Mouse (Mus musculus): ENCODE data around the gene Gopc. TPM values are rescaled to one million over a fixed set of nuclear protein-coding genes. Genes with fewer than 3 reads are reported as not detected.
A peak's percentile ranks its signal among the peaks of the same experiment; 100 is the strongest.

Gopc gene
- polyA plus RNA-seq, 1 experiment, result 5.7 TPM

DNA sequence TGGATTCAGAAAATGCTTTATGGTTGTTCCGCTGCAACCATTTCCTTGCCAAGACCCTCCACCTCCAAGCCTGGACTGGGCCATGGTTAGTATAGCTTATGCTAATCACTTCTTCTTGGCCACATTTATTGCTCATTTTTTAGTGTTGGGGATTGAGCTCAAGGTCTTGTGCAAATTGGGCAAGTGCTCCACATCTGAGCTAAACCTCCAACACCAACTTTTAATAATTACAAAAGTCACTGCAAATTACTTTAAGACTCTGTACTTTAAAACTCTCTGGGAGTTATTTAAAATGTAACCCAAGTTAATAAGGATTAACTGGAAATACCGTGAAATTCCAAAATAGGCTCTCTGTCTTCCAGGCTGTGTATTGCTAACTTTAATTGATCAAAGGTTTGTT is 25.6 kb upstream of the Gopc start:
- peaks cover 9% of the 10 kb centered on the region for H3K4me1 ChIP-seq (ENCODE audit: control insufficient read depth, insufficient read depth, low read length)
- H3K36me3 ChIP-seq (ENCODE audit: control insufficient read depth, insufficient read depth, low read length), result no peaks in the 10 kb centered on the region
- no peak overlapping the region for H3K27ac ChIP-seq (ENCODE audit: control insufficient read depth, insufficient read depth, low read depth, low read length)
- H3K27me3 ChIP-seq (ENCODE audit: control insufficient read depth, insufficient read depth, low read length), result no peaks in the 10 kb centered on the region
- TF ChIP-seq POLR2A (IDR thresholded peaks at IDR 0.05; ENCODE audit: control insufficient read depth, low read depth, low read length), result no peak
- no peak for TF ChIP-seq CTCF (IDR thresholded peaks at IDR 0.05; ENCODE audit: control insufficient read depth, insufficient read depth, insufficient replicate concordance, low read depth, low read length)
- no peak overlapping the region for H3K4me3 ChIP-seq (ENCODE audit: control insufficient read depth, low read depth, low read length)

DNA sequence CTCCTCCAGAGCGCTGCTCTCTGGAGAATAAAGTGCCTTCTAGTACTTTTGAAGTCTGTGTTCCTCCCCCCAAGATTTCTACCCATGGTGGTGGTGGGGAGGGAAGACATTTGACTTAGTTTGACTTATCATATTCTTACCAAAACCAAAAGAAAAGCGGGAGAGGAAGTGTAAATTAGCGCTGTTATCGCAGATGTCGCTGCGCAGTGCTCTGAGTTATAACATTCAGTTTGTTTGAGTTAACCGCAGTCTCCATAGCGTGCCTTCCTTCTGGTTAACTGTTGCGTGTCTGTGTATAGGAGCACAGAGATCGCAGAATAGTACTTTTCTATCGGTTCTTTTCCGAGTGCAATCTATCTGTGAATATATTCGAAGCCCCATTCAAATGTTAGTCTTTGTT is 23.2 kb upstream of the Gopc start:
- no peak for TF ChIP-seq POLR2A (IDR thresholded peaks at IDR 0.05; ENCODE audit: control insufficient read depth, low read depth, low read length)
- TF ChIP-seq CTCF (IDR thresholded peaks at IDR 0.05; ENCODE audit: control insufficient read depth, insufficient read depth, insufficient replicate concordance, low read depth, low read length), result no peak
- peak overlapping the region; percentile 48; the same call in 1 of the 2 replicates for H3K4me3 ChIP-seq (ENCODE audit: control insufficient read depth, low read depth, low read length)
- no peaks in the 10 kb centered on the region for H3K36me3 ChIP-seq (ENCODE audit: control insufficient read depth, insufficient read depth, low read length)
- H3K27ac ChIP-seq (ENCODE audit: control insufficient read depth, insufficient read depth, low read depth, low read length), result no peak overlapping the region
- H3K27me3 ChIP-seq (ENCODE audit: control insufficient read depth, insufficient read depth, low read length), result no peaks in the 10 kb centered on the region
- H3K4me1 ChIP-seq (ENCODE audit: control insufficient read depth, insufficient read depth, low read length), result peaks cover 9% of the 10 kb centered on the region

DNA sequence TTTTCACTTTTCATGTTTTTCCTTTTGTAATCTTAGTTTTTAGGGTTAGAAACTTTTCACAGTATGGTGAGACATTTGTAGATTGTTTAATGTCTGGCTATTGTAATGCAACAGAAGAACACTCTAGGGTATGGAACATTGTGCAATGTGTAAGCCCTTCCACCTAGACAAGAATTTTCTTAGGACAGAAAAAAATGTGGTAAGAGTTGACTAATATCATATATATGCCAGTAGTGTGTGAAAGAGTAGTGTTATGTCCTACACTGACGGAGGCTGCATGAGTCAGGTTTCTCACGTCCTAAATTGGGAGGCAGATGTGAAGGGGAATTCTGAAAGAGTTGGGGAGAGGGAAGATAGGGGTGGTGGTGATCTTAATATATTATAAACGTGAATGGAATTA is 17.8 kb upstream of the Gopc start:
- H3K27me3 ChIP-seq (ENCODE audit: control insufficient read depth, insufficient read depth, low read length), result no peaks in the 10 kb centered on the region
- no peaks in the 10 kb centered on the region for H3K36me3 ChIP-seq (ENCODE audit: control insufficient read depth, insufficient read depth, low read length)
- no peak overlapping the region for H3K27ac ChIP-seq (ENCODE audit: control insufficient read depth, insufficient read depth, low read depth, low read length)
- H3K4me3 ChIP-seq (ENCODE audit: control insufficient read depth, low read depth, low read length), result no peak overlapping the region
- H3K4me1 ChIP-seq (ENCODE audit: control insufficient read depth, insufficient read depth, low read length), result peaks cover 6% of the 10 kb centered on the region
- no peak for TF ChIP-seq CTCF (IDR thresholded peaks at IDR 0.05; ENCODE audit: control insufficient read depth, insufficient read depth, insufficient replicate concordance, low read depth, low read length)
- no peak for TF ChIP-seq POLR2A (IDR thresholded peaks at IDR 0.05; ENCODE audit: control insufficient read depth, low read depth, low read length)

DNA sequence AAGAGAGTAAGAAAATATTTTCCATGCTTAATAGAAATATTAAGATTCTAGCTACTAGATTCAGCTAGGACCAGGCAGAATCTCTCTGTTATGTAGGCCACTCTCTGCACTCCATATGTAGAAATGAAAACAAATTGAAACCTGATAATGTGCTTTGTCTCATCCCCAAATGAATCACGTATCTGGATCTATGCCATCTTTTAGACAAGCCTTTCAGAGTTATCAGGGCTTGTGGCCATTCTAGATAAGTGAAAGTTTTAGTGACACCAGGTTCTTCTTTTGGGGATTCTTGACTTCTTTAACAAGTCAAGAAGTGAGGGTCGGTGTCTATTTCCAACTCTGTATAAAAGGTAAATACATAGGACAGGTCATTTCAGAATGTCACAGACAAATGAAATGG is 16.8 kb upstream of the Gopc start:
- Histone ChIP-seq H3K27me3 (ENCODE audit: control insufficient read depth, insufficient read depth, low read length) (no peaks in the 10 kb centered on the region), H3K27ac (ENCODE audit: control insufficient read depth, insufficient read depth, low read depth, low read length) (no peak overlapping the region), H3K36me3 (ENCODE audit: control insufficient read depth, insufficient read depth, low read length) (no peaks in the 10 kb centered on the region), H3K4me1 (ENCODE audit: control insufficient read depth, insufficient read depth, low read length) (peaks cover 1% of the 10 kb centered on the region), H3K4me3 (ENCODE audit: control insufficient read depth, low read depth, low read length) (no peak overlapping the region)
- TF ChIP-seq CTCF (IDR thresholded peaks at IDR 0.05; ENCODE audit: control insufficient read depth, insufficient read depth, insufficient replicate concordance, low read depth, low read length), result no peak
- no peak for TF ChIP-seq POLR2A (IDR thresholded peaks at IDR 0.05; ENCODE audit: control insufficient read depth, low read depth, low read length)

DNA sequence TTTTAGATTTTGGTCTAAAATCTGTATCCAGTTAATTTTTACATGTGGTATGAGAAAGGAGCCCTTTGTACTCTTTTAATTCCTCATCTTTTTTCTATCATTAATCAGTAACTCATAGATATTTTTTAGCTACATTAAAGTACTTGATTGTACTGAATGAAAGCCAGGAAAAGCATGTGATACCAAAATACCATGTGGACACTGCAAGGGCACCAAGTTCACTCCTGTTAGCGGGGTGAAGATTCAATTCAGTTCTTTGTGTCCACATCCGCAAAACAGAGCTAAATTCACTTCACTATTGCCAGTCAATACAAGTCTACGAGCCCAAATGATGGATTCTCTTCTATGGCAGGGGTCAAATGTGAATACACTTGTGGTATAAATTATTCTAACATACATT is 14.7 kb upstream of the Gopc start:
- TF ChIP-seq CTCF (IDR thresholded peaks at IDR 0.05; ENCODE audit: control insufficient read depth, insufficient read depth, insufficient replicate concordance, low read depth, low read length) (no peak), POLR2A (IDR thresholded peaks at IDR 0.05; ENCODE audit: control insufficient read depth, low read depth, low read length) (no peak)
- no peak overlapping the region for H3K27ac ChIP-seq (ENCODE audit: control insufficient read depth, insufficient read depth, low read depth, low read length)
- no peaks in the 10 kb centered on the region for H3K27me3 ChIP-seq (ENCODE audit: control insufficient read depth, insufficient read depth, low read length)
- H3K4me1 ChIP-seq (ENCODE audit: control insufficient read depth, insufficient read depth, low read length), result no peaks in the 10 kb centered on the region
- no peaks in the 10 kb centered on the region for H3K36me3 ChIP-seq (ENCODE audit: control insufficient read depth, insufficient read depth, low read length)
- H3K4me3 ChIP-seq (ENCODE audit: control insufficient read depth, low read depth, low read length), result no peak overlapping the region

DNA sequence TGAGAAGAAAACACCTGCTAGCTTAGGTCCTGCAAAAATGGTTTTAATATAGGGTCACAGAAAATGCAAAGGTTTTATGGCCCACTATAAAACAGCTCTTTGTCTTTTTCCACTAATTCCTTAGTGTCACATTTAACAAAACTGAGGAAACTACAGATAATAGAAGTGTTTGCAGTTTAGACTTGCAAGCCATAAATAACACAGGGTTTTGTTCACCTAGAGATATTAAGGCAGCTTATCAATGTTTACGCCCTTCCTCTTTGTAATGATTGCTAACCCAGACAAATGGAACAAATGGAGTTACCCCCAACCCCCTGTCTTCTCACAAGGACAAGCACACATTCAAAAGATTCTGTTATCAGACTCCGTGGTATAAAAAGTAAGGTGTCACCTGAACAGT is 9.3 kb upstream of the Gopc start:
- Histone ChIP-seq H3K36me3 (ENCODE audit: control insufficient read depth, insufficient read depth, low read length) (no peaks in the 10 kb centered on the region), H3K4me1 (ENCODE audit: control insufficient read depth, insufficient read depth, low read length) (no peaks in the 10 kb centered on the region), H3K27ac (ENCODE audit: control insufficient read depth, insufficient read depth, low read depth, low read length) (no peak overlapping the region), H3K4me3 (ENCODE audit: control insufficient read depth, low read depth, low read length) (no peak overlapping the region), H3K27me3 (ENCODE audit: control insufficient read depth, insufficient read depth, low read length) (no peaks in the 10 kb centered on the region)
- no peak for TF ChIP-seq CTCF (IDR thresholded peaks at IDR 0.05; ENCODE audit: control insufficient read depth, insufficient read depth, insufficient replicate concordance, low read depth, low read length)
- TF ChIP-seq POLR2A (IDR thresholded peaks at IDR 0.05; ENCODE audit: control insufficient read depth, low read depth, low read length), result no peak

DNA sequence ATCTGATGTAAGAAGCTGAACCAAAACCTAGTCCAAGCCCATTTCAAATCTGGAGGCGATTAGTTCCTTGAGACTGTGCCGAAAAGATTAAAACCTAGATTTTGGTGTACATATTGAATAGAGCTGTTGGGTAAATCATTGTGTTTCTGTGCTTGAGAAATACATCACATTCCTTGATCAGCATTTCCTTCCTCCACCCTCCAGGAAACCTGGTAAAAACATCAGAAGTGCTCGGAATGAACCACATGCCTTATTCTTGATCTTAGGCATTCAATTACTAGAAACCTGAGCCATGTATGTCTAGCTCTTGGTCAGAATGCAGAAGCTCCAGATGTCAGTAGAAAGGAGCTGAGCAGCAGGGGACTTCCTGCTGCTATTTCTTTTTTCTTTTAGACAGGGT is 7.5 kb upstream of the Gopc start:
- Histone ChIP-seq H3K4me3 (ENCODE audit: control insufficient read depth, low read depth, low read length) (no peak overlapping the region), H3K27ac (ENCODE audit: control insufficient read depth, insufficient read depth, low read depth, low read length) (no peak overlapping the region), H3K27me3 (ENCODE audit: control insufficient read depth, insufficient read depth, low read length) (no peaks in the 10 kb centered on the region), H3K36me3 (ENCODE audit: control insufficient read depth, insufficient read depth, low read length) (no peaks in the 10 kb centered on the region), H3K4me1 (ENCODE audit: control insufficient read depth, insufficient read depth, low read length) (no peaks in the 10 kb centered on the region)
- no peak for TF ChIP-seq CTCF (IDR thresholded peaks at IDR 0.05; ENCODE audit: control insufficient read depth, insufficient read depth, insufficient replicate concordance, low read depth, low read length)
- no peak for TF ChIP-seq POLR2A (IDR thresholded peaks at IDR 0.05; ENCODE audit: control insufficient read depth, low read depth, low read length)

DNA sequence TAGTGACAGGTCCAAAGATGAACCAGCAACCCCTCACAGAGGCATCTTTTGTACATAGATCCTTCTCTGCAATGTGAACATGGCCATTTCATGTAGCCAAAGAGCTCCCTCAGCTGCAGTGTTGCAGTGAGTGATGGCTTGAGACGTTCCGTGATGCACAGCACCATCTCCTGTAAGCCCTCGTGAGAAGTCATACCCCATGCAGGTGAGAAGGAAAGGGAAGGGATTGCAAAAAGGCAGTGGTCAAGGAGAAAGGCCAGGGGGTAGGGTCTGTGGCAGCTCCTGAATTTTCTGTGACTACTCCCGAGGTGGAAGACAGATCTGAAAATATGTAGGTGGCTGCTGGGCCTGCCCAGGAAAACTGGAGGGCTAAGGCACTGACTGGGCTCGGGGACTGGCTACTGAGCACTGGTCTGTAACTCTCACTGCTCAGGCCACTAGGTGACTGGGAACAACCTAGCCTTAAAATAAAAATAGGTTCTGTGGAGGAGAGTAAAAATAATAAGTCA is 7.1 kb upstream of the Gopc start, which contains the start of gene Nepn:
Nepn (plus strand) TSS at position 51 of the 509 bp plus-strand sequence.
- Histone ChIP-seq H3K4me1 (ENCODE audit: control insufficient read depth, insufficient read depth, low read length) (no peaks in the 10 kb centered on the region), H3K36me3 (ENCODE audit: control insufficient read depth, insufficient read depth, low read length) (no peaks in the 10 kb centered on the region), H3K27ac (ENCODE audit: control insufficient read depth, insufficient read depth, low read depth, low read length) (no peak within 1 kb of the TSS), H3K4me3 (ENCODE audit: control insufficient read depth, low read depth, low read length) (no peak within 1 kb of the TSS), H3K27me3 (ENCODE audit: control insufficient read depth, insufficient read depth, low read length) (no peaks in the 10 kb centered on the region)
- TF ChIP-seq POLR2A (IDR thresholded peaks at IDR 0.05; ENCODE audit: control insufficient read depth, low read depth, low read length) (no peak), CTCF (IDR thresholded peaks at IDR 0.05; ENCODE audit: control insufficient read depth, insufficient read depth, insufficient replicate concordance, low read depth, low read length) (no peak)
